Mouse (Mus musculus) thymus, adult 2 months (tissue): ENCODE results near the gene 2900026A02Rik. TPM values are rescaled to one million over a fixed set of nuclear protein-coding genes. Genes with fewer than 3 reads are reported as not detected.

Experiments used
- DNase-seq: peaks from one replicate; pipeline ENCODE4 v3.0.0; 2021
- H3K27ac ChIP-seq: fragments of 200-500 bp; 2 replicates; pipeline ENCODE4 v1.5.1; 2012; ENCODE audit warnings: low read length, control low read depth; ENCODE audit not compliant: control insufficient read depth, insufficient read depth
- H3K27me3 ChIP-seq: fragments of 200-500 bp; 2 replicates; pipeline ENCODE4 v1.6.1; 2012; ENCODE audit warnings: mild to moderate bottlenecking, low read length, moderate library complexity, mixed read lengths; ENCODE audit not compliant: control insufficient read depth, insufficient read depth
- H3K36me3 ChIP-seq: fragments of 200-500 bp; 2 replicates; pipeline ENCODE4 v1.6.1; 2012; ENCODE audit warnings: mild to moderate bottlenecking, low read length, moderate library complexity; ENCODE audit not compliant: control insufficient read depth, insufficient read depth
- H3K4me1 ChIP-seq: fragments of 200-500 bp; replicated peaks from 2 replicates; pipeline ENCODE4 v1.6.1; 2012; ENCODE audit warnings: low read length; ENCODE audit not compliant: control insufficient read depth, insufficient read depth
- H3K4me3 ChIP-seq: fragments of 200-500 bp; 2 replicates; pipeline ENCODE4 v1.5.1; 2012; ENCODE audit warnings: mild to moderate bottlenecking, low read length, control low read depth, moderate library complexity; ENCODE audit not compliant: control insufficient read depth, insufficient read depth
- CTCF ChIP-seq: fragments of 200-500 bp; IDR thresholded peaks from 2 replicates; pipeline ENCODE4 v1.5.1; 2012; ENCODE audit warnings: mild to moderate bottlenecking, control low read depth, low read length, moderate library complexity, borderline replicate concordance; ENCODE audit not compliant: control insufficient read depth, poor library complexity, insufficient read depth; ENCODE audit errors: extremely low read depth
- POLR2A ChIP-seq: fragments of 200-500 bp; IDR thresholded peaks from 2 replicates; pipeline ENCODE4 v1.6.1; 2012; ENCODE audit warnings: mild to moderate bottlenecking, low read length, control low read depth, moderate library complexity; ENCODE audit not compliant: control insufficient read depth, poor library complexity, insufficient read depth; ENCODE audit errors: extremely low read depth
- WGBS: fragments of 180-500 bp; shearing (Covaris S2); methylation state at CpG from one replicate; pipeline ENCODE4 v1.1.7; 2018; 5-methylcytosine and 5-hydroxymethylcytosine counted together
- polyA plus RNA-seq: library from polyadenylated mRNA; depleted of rRNA; stranded (reverse); fragments of >200 nt; gene quantifications from 2 replicates; pipeline ENCODE4 v1.2.3, GENCODE M21; 2012; rRNA removed

Gene 2900026A02Rik
- polyA plus RNA-seq, 1 experiment = 6.9 TPM

- TF ChIP-seq CTCF (no peak), POLR2A (no peak)
These were observed 171.2 kb downstream of the 2900026A02Rik start for GRCm38 (mm10) chr5:113049876-113050275.

GRCm38 (mm10) chr5:113045511-113046273 is 175.3 kb downstream of the 2900026A02Rik start:
- Histone ChIP-seq H3K36me3 (no peaks in the 10 kb centered on the region), H3K4me3 (no peak overlapping the region), H3K27ac (no peak overlapping the region), H3K27me3 (no peaks in the 10 kb centered on the region), H3K4me1 (no peaks in the 10 kb centered on the region)
- no peak for DNase-seq
- WGBS = 90% methylated on average over 10 of the region's 10 CpGs
- TF ChIP-seq POLR2A (no peak), CTCF (no peak)

More at GRCm38 (mm10) chr5:113049876-113050275, 171.2 kb downstream of the 2900026A02Rik start:
- no peaks in the 10 kb centered on the region for H3K27me3 ChIP-seq
- H3K4me3 ChIP-seq = no peak overlapping the region
- no peaks in the 10 kb centered on the region for H3K4me1 ChIP-seq
- no peak overlapping the region for H3K27ac ChIP-seq
- no peak for DNase-seq
- H3K36me3 ChIP-seq = no peaks in the 10 kb centered on the region

- Histone ChIP-seq H3K4me1 (no peaks in the 10 kb centered on the region), H3K4me3 (no peak overlapping the region), H3K27me3 (no peaks in the 10 kb centered on the region), H3K27ac (no peak overlapping the region), H3K36me3 (no peaks in the 10 kb centered on the region)
- no peak for TF ChIP-seq POLR2A
- TF ChIP-seq CTCF = no peak
- 89% methylated on average over 8 of the region's 8 CpGs for WGBS
- DNase-seq = no peak
These were observed 177.5 kb downstream of the 2900026A02Rik start for GRCm38 (mm10) chr5:113043531-113043930.

GRCm38 (mm10) chr5:113041567-113042071 is 179.4 kb downstream of the 2900026A02Rik start:
- TF ChIP-seq CTCF = no peak
- no peak for TF ChIP-seq POLR2A
- Histone ChIP-seq H3K4me1 (no peaks in the 10 kb centered on the region), H3K36me3 (no peaks in the 10 kb centered on the region), H3K4me3 (no peak overlapping the region), H3K27me3 (no peaks in the 10 kb centered on the region), H3K27ac (no peak overlapping the region)
- 89% methylated on average over 5 of the region's 5 CpGs for WGBS
- no peak for DNase-seq

- Histone ChIP-seq H3K36me3 (no peaks in the 10 kb centered on the region), H3K27ac (no peak overlapping the region), H3K27me3 (no peaks in the 10 kb centered on the region), H3K4me3 (no peak overlapping the region), H3K4me1 (peaks cover 4% of the 10 kb centered on the region)
- DNase-seq = no peak
- no peak for TF ChIP-seq CTCF
- no peak for TF ChIP-seq POLR2A
- WGBS = 93% methylated on average over 6 of the region's 6 CpGs
These were observed 180.3 kb downstream of the 2900026A02Rik start for GRCm38 (mm10) chr5:113040776-113041175.

GRCm38 (mm10) chr5:113038601-113039000 is 182.4 kb downstream of the 2900026A02Rik start:
- H3K36me3 ChIP-seq = no peaks in the 10 kb centered on the region
- 96% methylated on average over 6 of the region's 6 CpGs for WGBS

More at GRCm38 (mm10) chr5:113038601-113039000, 182.4 kb downstream of the 2900026A02Rik start:
- DNase-seq = no peak
- Histone ChIP-seq H3K27me3 (no peaks in the 10 kb centered on the region), H3K27ac (no peak overlapping the region), H3K4me3 (no peak overlapping the region), H3K4me1 (peaks cover 13% of the 10 kb centered on the region)
- TF ChIP-seq CTCF (no peak), POLR2A (no peak)

Other genes starting within 250 kb of the 2900026A02Rik start
- 9.2 and 10.0 TPM in 2 replicates for gene Grk3, start 205.4 kb downstream of the 2900026A02Rik start, polyA plus RNA-seq
- gene Crybb2, start 151.1 kb downstream of the 2900026A02Rik start, polyA plus RNA-seq = 0.20 TPM in 1 of 2 replicates, not detected in the other
- 2.3 and 4.8 TPM in 2 replicates for gene Crybb3, start 139.7 kb downstream of the 2900026A02Rik start, polyA plus RNA-seq
- gene Tmem211, start 5.7 kb upstream of the 2900026A02Rik start, polyA plus RNA-seq = 0.10 TPM in 1 of 2 replicates, not detected in the other
- 0.71 and 1.0 TPM in 2 replicates for gene Sgsm1, start 89.5 kb upstream of the 2900026A02Rik start, polyA plus RNA-seq
- not detected in 2 replicates for gene Aym1, start 136.1 kb upstream of the 2900026A02Rik start, polyA plus RNA-seq